Mouse (Mus musculus) stomach, postnatal 0 days (tissue): ENCODE measurements around the gene Rbms3.

Experiments used
- CTCF ChIP-seq: IDR thresholded peaks from 2 replicates; pipeline ENCODE4 v1.5.1; 2016; ENCODE audit warnings: antibody characterized with exemption, low read depth, mild to moderate bottlenecking, moderate library complexity
- EP300 ChIP-seq: optimal IDR thresholded peaks from 2 replicates; pipeline ENCODE3; 2016; ENCODE audit warnings: antibody characterized with exemption

DNA sequence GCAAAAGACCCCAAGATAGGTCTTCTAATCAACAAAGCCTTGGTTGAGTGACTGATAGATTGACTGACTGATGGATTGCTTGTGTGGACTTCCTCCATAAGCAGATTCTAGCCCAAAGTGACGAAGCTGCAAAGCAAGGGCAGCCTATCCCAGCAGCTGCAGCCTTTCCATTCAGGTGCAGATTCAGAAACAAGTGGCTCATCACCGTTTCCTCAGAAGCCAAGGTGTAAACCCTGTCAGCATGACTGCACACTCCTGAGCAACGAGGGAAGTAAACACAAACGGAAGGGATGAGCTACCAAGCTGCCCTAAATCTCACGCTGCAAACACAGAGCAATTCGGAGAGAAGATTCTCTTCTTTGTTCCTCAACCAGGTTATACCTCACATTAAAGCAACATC lies 639.4 kb downstream of the Rbms3 start:
- TF ChIP-seq CTCF (no peak), EP300 (no peak)
